21 mouse cellular contexts compared by ENCODE assay signal in genomic region chr1:80390366-80390765, GRCm38 (mm10). TPM values are rescaled to one million over a fixed set of nuclear protein-coding genes. Genes with fewer than 3 reads are reported as not detected.
A peak's percentile ranks its signal among the peaks of the same experiment; 100 is the strongest.
DNase-seq lines count a peak whose midpoint lies in the region; ATAC-seq and TF ChIP-seq lines count a peak whose summit lies in the region.
"Had no signal": no experiment of that assay in that cellular context is flagged by ENCODE, and none has a peak within 500 bp of the region (broad histone marks: within the 10 kb centered on the region; RNA-seq: fewer than 3 reads in every experiment).

No protein-coding gene starts in this region.

- no peaks in the 10 kb centered on the region for H3K27me3 ChIP-seq in forebrain, embryonic 14.5 days (replicated peaks; ENCODE audit: control insufficient read depth, insufficient read depth, low read length)
- H3K27me3 ChIP-seq in forebrain, embryonic 10.5 days (ENCODE audit: poor library complexity, severe bottlenecking): no peaks in the 10 kb centered on the region
- H3K27me3 ChIP-seq in hindbrain, postnatal 0 days (ENCODE audit: insufficient read depth, low read length): no peaks in the 10 kb centered on the region
- H3K27me3 ChIP-seq: embryonic facial prominence, embryonic 12.5 days; hindbrain, embryonic 12.5 days had no signal

- H3K9me3 ChIP-seq in forebrain, embryonic 14.5 days (replicated peaks; ENCODE audit: control insufficient read depth, low read length): no peaks in the 10 kb centered on the region
- H3K9me3 ChIP-seq in forebrain, embryonic 10.5 days: peaks cover 5% of the 10 kb centered on the region
- H3K9me3 ChIP-seq in hindbrain, postnatal 0 days (ENCODE audit: low read length): no peaks in the 10 kb centered on the region
- H3K9me3 ChIP-seq: embryonic facial prominence, embryonic 12.5 days; hindbrain, embryonic 12.5 days had no signal

- WGBS in forebrain, embryonic 14.5 days: 66% methylated on average over 3 of the region's 3 CpGs
- WGBS in forebrain, embryonic 10.5 days: 87% methylated on average over 3 of the region's 3 CpGs
- WGBS in hindbrain, postnatal 0 days: 52% methylated on average over 3 of the region's 3 CpGs

- peak; percentile 36 for DNase-seq in forebrain, embryonic 14.5 days (ENCODE audit: low spot score)
- DNase-seq in forebrain, embryonic 10.5 days (ENCODE audit: extremely low spot score, low spot score): no peak
- peak; percentile 4 to 20 for DNase-seq in left cerebral cortex, adult 9 months (ENCODE audit: low spot score in 2 of 2)
- DNase-seq in left cerebral cortex, adult 18-20 months (ENCODE audit: low spot score in 2 of 2): no peak
- DNase-seq in brain, embryonic 18.5 days (ENCODE audit: low read depth, low spot score): peak; percentile 58
- peak; percentile 68 for DNase-seq in telencephalon, adult 2 months (ENCODE audit: low read depth, low spot score)
- no peak for DNase-seq in hindbrain, postnatal 0 days (ENCODE audit: low spot score)
- no peak for DNase-seq in adrenal gland, postnatal 10 days
- DNase-seq: adrenal gland, adult 8-10 months; cerebellum, adult 11 months; cerebellum, adult 8-10 months; cerebellum, postnatal 14 days; embryo, embryonic 11 days; gastrocnemius, postnatal 36 days; heart, adult 11 months; heart, postnatal 10 days; heart, postnatal 4 days; kidney, adult 18-20 months had no signal

- H3K27ac ChIP-seq in forebrain, embryonic 14.5 days (ENCODE audit: low read depth, low read length): no peak overlapping the region
- no peak overlapping the region for H3K27ac ChIP-seq in forebrain, embryonic 10.5 days
- no peak overlapping the region for H3K27ac ChIP-seq in hindbrain, postnatal 0 days
- H3K27ac ChIP-seq: embryonic facial prominence, embryonic 12.5 days; hindbrain, embryonic 12.5 days had no signal

- no peak overlapping the region for H3K4me3 ChIP-seq in forebrain, embryonic 14.5 days (ENCODE audit: low read depth, low read length)
- H3K4me3 ChIP-seq in forebrain, embryonic 10.5 days: no peak overlapping the region
- no peak overlapping the region for H3K4me3 ChIP-seq in hindbrain, postnatal 0 days (ENCODE audit: low read length)
- H3K4me3 ChIP-seq: embryonic facial prominence, embryonic 12.5 days; hindbrain, embryonic 12.5 days had no signal

- no peak for TF ChIP-seq CTCF in hindbrain, postnatal 0 days (IDR thresholded peaks at IDR 0.05; ENCODE audit: low read depth)

- H3K36me3 ChIP-seq in forebrain, embryonic 14.5 days (ENCODE audit: control insufficient read depth, insufficient read depth, low read length): no peaks in the 10 kb centered on the region
- no peaks in the 10 kb centered on the region for H3K36me3 ChIP-seq in forebrain, embryonic 10.5 days (replicated peaks)
- no peaks in the 10 kb centered on the region for H3K36me3 ChIP-seq in hindbrain, postnatal 0 days (ENCODE audit: insufficient read depth, low read length)
- H3K36me3 ChIP-seq: embryonic facial prominence, embryonic 12.5 days; hindbrain, embryonic 12.5 days had no signal

- no peak for ATAC-seq in forebrain, embryonic 14.5 days
- no peak for ATAC-seq in hindbrain, postnatal 0 days
- ATAC-seq: hindbrain, embryonic 16.5 days had no signal

- H3K4me1 ChIP-seq in forebrain, embryonic 14.5 days (ENCODE audit: control insufficient read depth, insufficient read depth, low read length): no peaks in the 10 kb centered on the region
- H3K4me1 ChIP-seq in forebrain, embryonic 10.5 days: no peaks in the 10 kb centered on the region
- H3K4me1 ChIP-seq in hindbrain, postnatal 0 days (ENCODE audit: insufficient read depth, low read length): no peaks in the 10 kb centered on the region
- H3K4me1 ChIP-seq: embryonic facial prominence, embryonic 12.5 days; hindbrain, embryonic 12.5 days had no signal

- no peak overlapping the region for H3K4me2 ChIP-seq in forebrain, embryonic 14.5 days (ENCODE audit: low read length)
- H3K4me2 ChIP-seq in hindbrain, postnatal 0 days (ENCODE audit: low read depth, low read length): no peak overlapping the region
- H3K4me2 ChIP-seq: embryonic facial prominence, embryonic 12.5 days; hindbrain, embryonic 12.5 days had no signal

- no peak overlapping the region for H3K9ac ChIP-seq in forebrain, embryonic 14.5 days (ENCODE audit: low read length)
- no peak overlapping the region for H3K9ac ChIP-seq in hindbrain, postnatal 0 days (replicated peaks; ENCODE audit: low read length)
- H3K9ac ChIP-seq: embryonic facial prominence, embryonic 12.5 days; hindbrain, embryonic 12.5 days had no signal

RNA-seq across cellular contexts. Expression of gene Cul3, which starts 50.1 kb away (rescaled TPM):
- polyA plus RNA-seq in forebrain, embryonic 14.5 days (2014; fragmentation: Nextera tagmentation; extraction: Ambion mirVana): 48.9 and 63.1 TPM in 2 replicates
- 34.0 and 35.9 TPM in 2 replicates for polyA plus RNA-seq in forebrain, embryonic 10.5 days (2016; fragmentation: Nextera tagmentation; extraction: Ambion mirVana)
- 100 to 1,000 TPM; 121 to 143 TPM for total RNA-seq in left cerebral cortex, adult 18-20 months (2021)
- total RNA-seq in hindbrain, postnatal 0 days (2014; rRNA removed): 47.6 and 51.9 TPM in 2 replicates
- polyA plus RNA-seq in hindbrain, postnatal 0 days (2015; fragmentation: Nextera tagmentation; extraction: Ambion mirVana): 22.6 and 33.1 TPM in 2 replicates
- total RNA-seq in adrenal gland, postnatal 10 days (2021): 100 to 1,000 TPM; 114 to 118 TPM

Comparison
In these comparisons a context has a peak if more than half of its experiments do, and no peak if none do; other contexts are left out.
1. DNase-seq: peak in forebrain, embryonic 14.5 days (single experiment), left cerebral cortex, adult 9 months (2 of 2), brain, embryonic 18.5 days (single experiment) and telencephalon, adult 2 months (single experiment); none in forebrain, embryonic 10.5 days (single experiment), left cerebral cortex, adult 18-20 months (0 of 2), hindbrain, postnatal 0 days (single experiment) and adrenal gland, postnatal 10 days (single experiment).